Mouse (Mus musculus) kidney, embryonic 14.5 days (tissue): ENCODE data around the gene Emc3. TPM values are rescaled to one million over a fixed set of nuclear protein-coding genes. Genes with fewer than 3 reads are reported as not detected.

Source experiments
- ATAC-seq: fragments of 200-750 bp; cut with Nextera tagmentation; 2 replicates; pipeline ENCODE4 v1.8.0; 2017; ENCODE audit warnings: moderate number of reproducible peaks, mild to moderate bottlenecking, moderate TSS enrichment, moderate library complexity; ENCODE audit not compliant: low FRiP score, low TSS enrichment
- H3K27ac ChIP-seq: fragments of 300-500 bp; sonication (generic); 2 replicates; pipeline ENCODE4 v1.5.1; 2014; ENCODE audit warnings: low read depth, mild to moderate bottlenecking, low read length, moderate library complexity, mixed read lengths
- H3K27me3 ChIP-seq: fragments of 300-500 bp; sonication (generic); 2 replicates; pipeline ENCODE4 v1.6.1; 2014; ENCODE audit warnings: mild to moderate bottlenecking, low read length; ENCODE audit not compliant: control insufficient read depth, insufficient read depth
- H3K36me3 ChIP-seq: fragments of 300-500 bp; sonication (generic); 2 replicates; pipeline ENCODE4 v1.6.1; 2014; ENCODE audit warnings: low read length, mixed read lengths; ENCODE audit not compliant: control insufficient read depth, insufficient read depth
- H3K4me1 ChIP-seq: fragments of 300-500 bp; sonication (generic); 2 replicates; pipeline ENCODE4 v1.6.1; 2014; ENCODE audit warnings: low read length, mixed read lengths; ENCODE audit not compliant: control insufficient read depth, insufficient read depth
- H3K4me2 ChIP-seq: fragments of 300-500 bp; sonication (generic); replicated peaks from 2 replicates; pipeline ENCODE4 v1.6.1; 2014; ENCODE audit warnings: low read depth, mild to moderate bottlenecking, low read length
- H3K4me3 ChIP-seq: fragments of 300-500 bp; sonication (generic); 2 replicates; pipeline ENCODE4 v1.5.1; 2014; ENCODE audit warnings: mild to moderate bottlenecking, low read length
- H3K9ac ChIP-seq: fragments of 300-500 bp; sonication (generic); 2 replicates; pipeline ENCODE4 v1.6.1; 2014; ENCODE audit warnings: low read depth, mild to moderate bottlenecking, low read length, moderate library complexity
- H3K9me3 ChIP-seq: fragments of 300-500 bp; sonication (generic); 2 replicates; pipeline ENCODE4 v1.6.1; 2016; ENCODE audit warnings: low read length; ENCODE audit not compliant: control insufficient read depth
- WGBS: fragments of 180-500 bp; shearing (Covaris S2); extraction: QIAGEN DNeasy Blood & Tissue Kit; methylation state at CpG from one replicate; pipeline ENCODE4 v1.1.7; 2014; 5-methylcytosine and 5-hydroxymethylcytosine counted together
- polyA plus RNA-seq: library from polyadenylated mRNA; unstranded; fragments of >200 nt; fragmentation: Nextera tagmentation; extraction: Ambion mirVana; gene quantifications from 2 replicates; pipeline ENCODE4 v1.2.1, GENCODE M21; 2014

The Emc3 gene
- polyA plus RNA-seq, 1 experiment from 2014 or later = 98.0 TPM

DNA sequence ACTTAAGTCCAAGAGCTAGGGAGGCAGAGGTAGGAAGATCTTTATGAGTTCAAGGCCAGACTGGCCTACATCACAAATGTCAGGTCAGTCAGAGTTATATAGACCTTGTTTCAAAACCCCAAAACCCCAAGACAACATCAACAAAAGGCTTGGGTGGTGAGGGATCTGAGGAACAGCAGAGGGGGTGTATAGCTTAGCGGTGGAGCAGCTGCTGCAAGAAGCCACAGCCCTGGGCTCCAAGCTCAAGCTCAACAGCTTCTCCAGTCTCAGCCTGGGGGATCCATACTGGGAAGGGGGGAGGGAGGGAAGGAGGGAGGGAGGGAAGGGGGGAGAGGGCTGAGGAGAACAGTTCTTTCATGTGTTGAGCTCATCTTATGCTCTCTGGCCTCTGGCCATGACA lies 25.8 kb downstream of the Emc3 start:
- 57% methylated on average over 1 of the region's 1 CpGs for WGBS
- H3K27ac ChIP-seq = no peak overlapping the region
- peaks cover 11% of the 10 kb centered on the region for H3K27me3 ChIP-seq
- no peak overlapping the region for H3K9ac ChIP-seq
- ATAC-seq = no peak
- H3K4me1 ChIP-seq = no peaks in the 10 kb centered on the region; the same call in 1 of the 2 replicates
- no peak overlapping the region for H3K4me3 ChIP-seq
- no peaks in the 10 kb centered on the region for H3K9me3 ChIP-seq
- H3K4me2 ChIP-seq = no peak overlapping the region
- H3K36me3 ChIP-seq = no peaks in the 10 kb centered on the region

DNA sequence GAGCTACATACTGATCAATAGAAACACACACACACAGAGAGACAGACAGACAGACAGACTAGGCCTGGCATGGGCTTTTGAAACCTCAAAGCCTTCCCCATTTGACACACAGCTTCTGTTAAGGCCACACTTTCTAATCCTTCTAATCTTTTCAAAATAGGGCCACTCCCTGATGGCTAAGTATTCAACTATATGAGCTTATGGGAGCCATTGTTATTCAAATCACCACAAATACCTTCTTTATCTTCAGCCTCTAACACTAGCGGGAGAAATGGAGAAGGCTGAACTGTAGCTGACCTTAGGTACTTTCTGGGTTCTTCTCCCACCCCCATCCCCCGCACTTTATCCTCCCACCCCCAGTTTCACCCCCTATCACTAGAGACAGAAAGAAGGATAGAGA lies 28.7 kb downstream of the Emc3 start:
- Histone ChIP-seq H3K4me3 (no peak overlapping the region), H3K27ac (no peak overlapping the region), H3K36me3 (no peaks in the 10 kb centered on the region), H3K4me1 (no peaks in the 10 kb centered on the region; the same call in 1 of the 2 replicates), H3K9me3 (no peaks in the 10 kb centered on the region), H3K27me3 (peaks cover 16% of the 10 kb centered on the region), H3K4me2 (no peak overlapping the region), H3K9ac (no peak overlapping the region)
- WGBS = 84% methylated on average over 2 of the region's 2 CpGs
- ATAC-seq = no peak

DNA sequence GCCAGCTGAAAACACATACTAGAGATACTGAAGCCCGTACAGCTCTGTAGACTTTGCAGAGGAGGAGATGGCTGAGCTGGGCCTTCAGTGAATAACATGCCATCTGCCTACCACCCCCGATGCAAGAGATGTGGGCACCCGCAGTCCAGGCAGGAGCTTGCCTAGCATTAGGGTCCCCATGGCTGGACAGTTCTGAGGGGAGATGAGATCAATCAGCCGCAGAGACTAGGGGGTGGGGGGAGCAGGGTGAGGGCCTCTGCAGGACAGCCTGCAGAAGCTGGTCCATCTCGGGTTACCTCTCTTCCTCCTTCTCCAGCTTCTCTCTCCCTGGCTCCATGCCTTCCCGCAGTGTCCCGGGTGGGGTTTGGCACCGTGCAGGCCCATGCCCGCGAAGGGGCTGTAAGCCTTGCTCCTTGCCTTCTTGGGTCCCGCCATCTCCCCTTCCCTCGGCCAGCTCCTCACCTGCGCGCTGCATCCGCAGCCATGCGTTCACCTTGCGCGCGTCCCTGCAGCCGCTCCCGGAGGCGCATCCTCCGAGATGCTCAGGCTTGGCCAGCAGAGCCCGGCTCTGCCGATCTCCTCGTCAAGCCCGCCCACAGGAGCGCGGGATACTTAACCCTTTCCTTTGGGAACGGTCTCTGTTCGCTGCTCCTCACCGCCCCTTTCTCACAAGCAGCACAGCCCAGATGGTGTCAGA lies 29.9 kb downstream of the Emc3 start, which contains the start of gene Prrt3:
Gene Prrt3 (minus strand): TSS at position 544 of the 697 bp plus-strand sequence.
- H3K4me2 ChIP-seq = peak within 1 kb of the TSS; percentile 60
- H3K9ac ChIP-seq = peak within 1 kb of the TSS; percentile 48; the same call in 1 of the 2 replicates
- H3K27ac ChIP-seq = no peak within 1 kb of the TSS
- no peaks in the 10 kb centered on the region for H3K9me3 ChIP-seq
- WGBS = 2% methylated on average over 30 of the region's 32 CpGs
- no peaks in the 10 kb centered on the region; the same call in 1 of the 2 replicates for H3K4me1 ChIP-seq
- H3K27me3 ChIP-seq = peaks cover 16% of the 10 kb centered on the region
- H3K4me3 ChIP-seq = peak within 1 kb of the TSS; percentile 44
- no peaks in the 10 kb centered on the region for H3K36me3 ChIP-seq
- ATAC-seq = peak; percentile 73; the same call in 1 of the 2 replicates

- ATAC-seq = no peak
- Histone ChIP-seq H3K4me3 (no peak overlapping the region), H3K9ac (no peak overlapping the region), H3K27me3 (peaks cover 23% of the 10 kb centered on the region), H3K4me1 (peaks cover 4% of the 10 kb centered on the region; the same call in 1 of the 2 replicates), H3K4me2 (no peak overlapping the region), H3K36me3 (no peaks in the 10 kb centered on the region), H3K27ac (no peak overlapping the region), H3K9me3 (no peaks in the 10 kb centered on the region)
- 73% methylated on average over 6 of the region's 6 CpGs for WGBS
Observed at GRCm38 (mm10) chr6:113499346-113499745, 32.1 kb downstream of the Emc3 start.

- no peaks in the 10 kb centered on the region; the same call in 1 of the 2 replicates for H3K36me3 ChIP-seq
- 0 out of 2 replicates have a peak overlapping the region, but pooled peaks have one; percentile 49 for H3K9ac ChIP-seq
- H3K27me3 ChIP-seq = peaks cover 9% of the 10 kb centered on the region
- peak overlapping the region; percentile 53 for H3K4me2 ChIP-seq
- peaks cover 4% of the 10 kb centered on the region; the same call in 1 of the 2 replicates for H3K4me1 ChIP-seq
- no peaks in the 10 kb centered on the region for H3K9me3 ChIP-seq
- H3K4me3 ChIP-seq = peak overlapping the region; percentile 38
- H3K27ac ChIP-seq = no peak overlapping the region
- ATAC-seq = no peak; the same call in 1 of the 2 replicates
- WGBS = 48% methylated on average over 28 of the region's 28 CpGs
Observed at GRCm38 (mm10) chr6:113495071-113495675, 36.3 kb downstream of the Emc3 start.

DNA sequence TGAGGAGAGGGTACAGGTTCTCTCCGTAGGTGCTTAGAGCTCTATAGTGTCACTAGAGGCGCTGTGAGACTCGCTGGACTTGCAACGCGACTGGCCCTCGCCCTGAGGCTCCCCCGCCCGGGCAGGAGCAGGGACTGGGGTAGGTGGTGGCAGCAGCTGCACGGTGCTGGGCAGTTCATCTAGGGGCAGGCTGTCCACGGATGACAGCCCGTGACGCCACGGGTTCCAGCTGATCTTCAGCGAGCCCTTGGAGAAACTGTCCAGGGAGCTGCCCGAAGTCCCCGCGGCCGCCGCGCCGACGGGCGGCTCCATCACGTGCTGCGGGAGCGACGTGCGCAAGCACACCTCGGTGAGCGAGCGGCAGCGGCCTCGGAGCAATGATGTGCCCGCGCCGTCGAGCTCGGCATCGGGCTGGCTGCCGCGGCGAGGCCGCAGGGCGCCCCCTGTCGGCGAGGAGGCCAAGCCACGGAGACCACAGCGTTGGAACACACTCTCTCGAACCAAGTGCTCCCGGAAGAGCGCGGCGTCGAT lies 37.1 kb downstream of the Emc3 start:
- ATAC-seq = peak; percentile 78
- Histone ChIP-seq H3K27ac (no peak overlapping the region), H3K4me1 (peaks cover 4% of the 10 kb centered on the region; the same call in 1 of the 2 replicates), H3K27me3 (peaks cover 7% of the 10 kb centered on the region; the same call in 1 of the 2 replicates), H3K4me2 (peak overlapping the region; percentile 53), H3K4me3 (peak overlapping the region; percentile 38), H3K9me3 (no peaks in the 10 kb centered on the region), H3K36me3 (peaks cover 8% of the 10 kb centered on the region), H3K9ac (peak overlapping the region; percentile 49; the same call in 1 of the 2 replicates)
- WGBS = under 1% methylated on average over 50 of the region's 54 CpGs

DNA sequence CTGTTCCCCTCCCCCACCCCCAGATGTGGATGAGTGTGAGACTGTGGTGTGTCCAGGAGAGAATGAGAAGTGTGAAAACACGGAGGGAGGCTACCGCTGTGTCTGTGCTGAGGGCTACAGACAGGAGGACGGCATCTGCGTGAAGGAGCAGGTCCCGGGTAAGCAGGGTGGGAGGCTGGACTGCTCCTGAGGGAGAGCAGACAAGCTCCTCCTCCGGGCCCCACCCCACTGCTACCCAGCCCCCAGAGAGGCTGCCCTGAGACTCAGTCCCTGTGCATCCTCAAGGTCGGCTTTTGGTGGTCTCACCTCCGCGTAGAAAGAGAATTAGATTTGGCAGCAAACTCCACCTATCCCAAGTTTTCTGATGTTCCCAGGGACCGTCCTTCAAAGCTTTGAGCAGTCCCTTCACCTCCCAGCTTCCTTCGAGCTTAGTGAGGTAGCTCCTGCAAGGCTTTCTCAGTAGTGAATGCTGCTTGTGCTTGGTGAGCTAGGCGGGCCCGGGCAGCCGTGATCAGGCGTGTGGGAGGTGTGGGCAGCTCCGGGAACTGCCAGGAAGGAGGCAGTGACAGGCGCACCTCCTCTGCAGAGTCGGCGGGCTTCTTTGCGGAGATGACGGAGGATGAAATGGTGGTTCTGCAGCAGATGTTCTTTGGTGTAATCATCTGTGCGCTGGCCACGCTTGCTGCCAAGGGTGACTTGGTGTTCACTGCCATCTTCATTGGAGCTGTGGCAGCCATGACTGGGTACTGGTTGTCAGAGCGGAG lies 39.2 kb downstream of the Emc3 start:
- no peak for ATAC-seq
- 74% methylated on average over 24 of the region's 24 CpGs for WGBS
- Histone ChIP-seq H3K4me1 (peaks cover 5% of the 10 kb centered on the region; the same call in 1 of the 2 replicates), H3K27ac (no peak overlapping the region), H3K9me3 (no peaks in the 10 kb centered on the region), H3K4me3 (no peak overlapping the region), H3K4me2 (no peak overlapping the region), H3K27me3 (peaks cover 7% of the 10 kb centered on the region; the same call in 1 of the 2 replicates), H3K9ac (no peak overlapping the region), H3K36me3 (peaks cover 10% of the 10 kb centered on the region)

DNA sequence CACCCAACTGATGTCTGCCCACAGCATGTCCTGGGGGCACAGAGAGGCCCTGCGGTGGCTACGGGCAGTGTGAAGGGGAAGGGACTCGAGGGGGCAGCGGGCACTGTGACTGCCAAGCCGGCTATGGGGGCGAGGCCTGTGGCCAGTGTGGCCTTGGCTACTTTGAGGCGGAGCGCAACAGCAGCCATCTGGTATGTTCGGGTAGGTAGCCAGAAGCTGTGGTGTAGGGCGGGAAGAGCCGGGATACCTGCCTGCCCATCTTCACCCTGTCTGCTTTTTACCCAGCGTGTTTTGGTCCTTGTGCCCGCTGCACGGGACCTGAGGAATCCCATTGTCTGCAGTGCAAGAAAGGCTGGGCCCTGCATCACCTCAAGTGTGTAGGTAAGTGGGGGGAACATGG lies 42.0 kb downstream of the Emc3 start:
- Histone ChIP-seq H3K27ac (no peak overlapping the region), H3K4me2 (no peak overlapping the region), H3K36me3 (peaks cover 10% of the 10 kb centered on the region), H3K4me3 (no peak overlapping the region), H3K27me3 (no peaks in the 10 kb centered on the region), H3K9ac (no peak overlapping the region), H3K4me1 (peaks cover 4% of the 10 kb centered on the region; the same call in 1 of the 2 replicates), H3K9me3 (no peaks in the 10 kb centered on the region)
- no peak for ATAC-seq
- 89% methylated on average over 14 of the region's 14 CpGs for WGBS
